ENCODE assay signal across 18 mouse cellular contexts in genomic region chr19:36229315-36229714, GRCm38 (mm10).
DNase-seq lines count a peak whose midpoint lies in the region; ATAC-seq and TF ChIP-seq lines count a peak whose summit lies in the region.
"Had no signal": no experiment of that assay in that cellular context is flagged by ENCODE, and none has a peak within 500 bp of the region (broad histone marks: within the 10 kb centered on the region; RNA-seq: fewer than 3 reads in every experiment).

No protein-coding gene starts in this region.

- H3K27me3 ChIP-seq in heart, postnatal 0 days (ENCODE audit: control insufficient read depth, insufficient read depth, low read length), result no peaks in the 10 kb centered on the region
- H3K27me3 ChIP-seq: CH12.LX; embryonic facial prominence, embryonic 12.5 days; forebrain, embryonic 12.5 days; hindbrain, embryonic 15.5 days had no signal

- H3K36me3 ChIP-seq in heart, postnatal 0 days (replicated peaks; ENCODE audit: control insufficient read depth, insufficient read depth, low read length), result no peaks in the 10 kb centered on the region
- H3K36me3 ChIP-seq: embryonic facial prominence, embryonic 12.5 days; forebrain, embryonic 12.5 days; hindbrain, embryonic 15.5 days had no signal

- no peak overlapping the region for H3K4me2 ChIP-seq in heart, postnatal 0 days (ENCODE audit: low read depth, low read length)
- H3K4me2 ChIP-seq: embryonic facial prominence, embryonic 12.5 days; forebrain, embryonic 12.5 days; hindbrain, embryonic 15.5 days had no signal

- no peak for TF ChIP-seq CTCF in heart, postnatal 0 days (IDR thresholded peaks at IDR 0.05; ENCODE audit: low read depth)

- TF ChIP-seq EP300 in heart, postnatal 0 days (IDR thresholded peaks at IDR 0.05; ENCODE audit: low read depth), result no peak

- peak; percentile 94 for DNase-seq in heart, adult 11 months
- DNase-seq in heart, postnatal 36 days, result no peak
- DNase-seq in 3T3-L1 (ENCODE audit: low read depth, low spot score), result peak; percentile 93
- peak; percentile 33 to 43 for DNase-seq in heart, adult 9 months (ENCODE audit: low spot score in 2 of 2)
- DNase-seq in heart, postnatal 0 days (ENCODE audit: low spot score), result peak; percentile 61
- DNase-seq in testis, postnatal 10 days (ENCODE audit: low spot score), result no peak
- DNase-seq in gastrocnemius, postnatal 14 days, result no peak
- DNase-seq: adrenal gland, adult 2 months; adrenal gland, postnatal 25 days; cerebellum, adult 8-10 months; gastrocnemius, postnatal 10 days; kidney, adult 2 months had no signal

- peak overlapping the region; percentile 61 for H3K27ac ChIP-seq in heart, postnatal 0 days (ENCODE audit: low read depth)
- H3K27ac ChIP-seq: embryonic facial prominence, embryonic 12.5 days; forebrain, embryonic 12.5 days; hindbrain, embryonic 15.5 days had no signal

- H3K4me1 ChIP-seq in heart, postnatal 0 days (ENCODE audit: control insufficient read depth, insufficient read depth), result peaks cover 25% of the 10 kb centered on the region
- H3K4me1 ChIP-seq: forebrain, embryonic 12.5 days; hindbrain, embryonic 15.5 days had no signal

- intact Hi-C loops in heart, postnatal 36 days (cut with DNase I), result no loop called here
- intact Hi-C loops in gastrocnemius, postnatal 14 days (cut with DNase I; ENCODE audit: low total_unique reads), result no loop called here

- no peak overlapping the region for H3K9ac ChIP-seq in heart, postnatal 0 days (replicated peaks; ENCODE audit: low read depth, low read length)
- H3K9ac ChIP-seq: embryonic facial prominence, embryonic 12.5 days; forebrain, embryonic 12.5 days; hindbrain, embryonic 15.5 days had no signal

- H3K4me3 ChIP-seq in heart, postnatal 0 days (ENCODE audit: low read depth, low read length), result no peak overlapping the region
- H3K4me3 ChIP-seq: embryonic facial prominence, embryonic 12.5 days; forebrain, embryonic 12.5 days; hindbrain, embryonic 15.5 days had no signal

- WGBS in heart, postnatal 0 days, result 40% methylated on average over 3 of the region's 3 CpGs

- peak; percentile 71 for ATAC-seq in heart, postnatal 0 days (ENCODE audit: insufficient read depth, low read depth)
- ATAC-seq: forebrain, embryonic 16.5 days; intestine, embryonic 16.5 days had no signal

- no peaks in the 10 kb centered on the region for H3K9me3 ChIP-seq in heart, postnatal 0 days (replicated peaks; ENCODE audit: control insufficient read depth, low read length)
- H3K9me3 ChIP-seq: embryonic facial prominence, embryonic 12.5 days; forebrain, embryonic 12.5 days; hindbrain, embryonic 15.5 days had no signal

Comparison
In these comparisons a context has a peak if more than half of its experiments do, and no peak if none do; other contexts are left out.
1. DNase-seq: peak in heart, adult 11 months (single experiment), 3T3-L1 (single experiment), heart, adult 9 months (2 of 2) and heart, postnatal 0 days (single experiment); none in heart, postnatal 36 days (0 of 2), testis, postnatal 10 days (single experiment) and gastrocnemius, postnatal 14 days (single experiment).